Mouse (Mus musculus) natural killer cell, adult 2 months (primary cell): ENCODE data around the gene Grm8.

Experiments used
- DNase-seq, 2 experiments: peaks; one replicate each; pipeline ENCODE4 v3.0.0; 2022; ENCODE audit warnings: low spot score in 2 of 2

Gene Grm8

GRCm38 (mm10) chr6:28135001-28135401 is at the start of gene Grm8:
Gene Grm8, minus strand, starts transcription at chr6:28135178.
- no peak for DNase-seq

GRCm38 (mm10) chr6:28169851-28170539 is 35.0 kb upstream of the Grm8 start:
- no peak for DNase-seq

- no peak for DNase-seq
Measured at GRCm38 (mm10) chr6:28160399-28160798, 25.4 kb upstream of the Grm8 start.

DNA sequence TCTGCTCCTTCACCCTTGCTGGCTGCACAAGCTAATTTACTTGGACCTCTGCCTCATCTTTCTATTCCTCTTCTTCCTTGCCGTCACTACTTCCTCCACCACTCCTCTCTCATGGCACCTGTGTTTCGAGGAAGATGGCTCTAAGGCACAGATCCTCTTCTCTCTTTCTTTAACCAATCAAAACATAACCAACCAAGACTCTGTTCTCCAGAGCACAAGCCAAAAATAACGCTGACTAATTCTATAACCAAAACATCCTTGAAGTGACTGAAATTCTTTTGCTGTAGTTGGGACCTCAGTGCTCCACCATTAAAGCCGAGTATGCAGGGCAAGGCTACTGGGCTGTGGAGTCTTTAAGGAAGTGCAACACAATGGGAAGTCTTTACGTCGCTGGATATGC is 11.5 kb upstream of the Grm8 start:
- DNase-seq, result no peak

GRCm38 (mm10) chr6:28142332-28142731 is 7.4 kb upstream of the Grm8 start:
- no peak for DNase-seq

DNA sequence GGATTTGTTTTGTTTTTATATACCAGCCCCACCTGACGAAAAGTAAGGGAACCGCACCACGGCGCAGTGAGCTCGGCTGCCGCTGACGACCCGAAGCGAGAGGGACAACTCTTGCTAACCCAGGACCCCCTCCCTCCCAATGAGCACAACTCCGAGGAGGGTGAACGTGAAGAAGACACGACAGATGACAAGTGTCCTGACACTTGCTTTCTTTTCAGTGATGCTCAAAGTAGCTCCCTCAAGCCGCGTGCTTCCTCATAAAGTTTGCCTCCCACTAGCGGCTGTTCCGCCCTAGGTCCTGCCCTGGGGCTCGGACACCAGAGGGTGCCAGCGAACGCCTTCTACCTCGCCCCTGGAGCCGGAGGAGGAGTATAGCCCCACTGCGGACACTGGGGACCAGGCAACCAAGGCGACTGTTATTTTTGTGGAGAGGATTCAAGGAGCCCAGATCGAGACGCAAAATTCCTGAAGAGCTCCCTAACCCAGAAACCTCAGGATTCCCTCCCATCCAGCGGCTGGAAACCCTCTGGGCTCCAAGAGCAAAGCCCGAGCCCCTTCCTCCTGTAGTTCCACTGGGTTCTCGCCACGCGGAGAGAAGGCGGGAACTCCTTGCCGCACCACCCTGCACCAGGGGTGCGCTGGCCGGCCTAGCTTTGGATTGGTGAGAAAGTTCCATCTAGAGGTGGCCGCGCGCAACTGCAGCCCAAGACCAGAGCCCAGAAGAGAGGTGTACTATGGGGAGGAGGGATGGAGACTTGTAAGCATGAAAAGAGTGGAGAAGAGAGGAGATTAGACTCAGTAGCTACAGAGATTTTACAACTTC is 644 bp upstream of the Grm8 start:
- DNase-seq, result peak; percentile 47 to 59

- DNase-seq, result no peak
Measured at GRCm38 (mm10) chr6:28134251-28134801, 652 bp downstream of the Grm8 start.

DNA sequence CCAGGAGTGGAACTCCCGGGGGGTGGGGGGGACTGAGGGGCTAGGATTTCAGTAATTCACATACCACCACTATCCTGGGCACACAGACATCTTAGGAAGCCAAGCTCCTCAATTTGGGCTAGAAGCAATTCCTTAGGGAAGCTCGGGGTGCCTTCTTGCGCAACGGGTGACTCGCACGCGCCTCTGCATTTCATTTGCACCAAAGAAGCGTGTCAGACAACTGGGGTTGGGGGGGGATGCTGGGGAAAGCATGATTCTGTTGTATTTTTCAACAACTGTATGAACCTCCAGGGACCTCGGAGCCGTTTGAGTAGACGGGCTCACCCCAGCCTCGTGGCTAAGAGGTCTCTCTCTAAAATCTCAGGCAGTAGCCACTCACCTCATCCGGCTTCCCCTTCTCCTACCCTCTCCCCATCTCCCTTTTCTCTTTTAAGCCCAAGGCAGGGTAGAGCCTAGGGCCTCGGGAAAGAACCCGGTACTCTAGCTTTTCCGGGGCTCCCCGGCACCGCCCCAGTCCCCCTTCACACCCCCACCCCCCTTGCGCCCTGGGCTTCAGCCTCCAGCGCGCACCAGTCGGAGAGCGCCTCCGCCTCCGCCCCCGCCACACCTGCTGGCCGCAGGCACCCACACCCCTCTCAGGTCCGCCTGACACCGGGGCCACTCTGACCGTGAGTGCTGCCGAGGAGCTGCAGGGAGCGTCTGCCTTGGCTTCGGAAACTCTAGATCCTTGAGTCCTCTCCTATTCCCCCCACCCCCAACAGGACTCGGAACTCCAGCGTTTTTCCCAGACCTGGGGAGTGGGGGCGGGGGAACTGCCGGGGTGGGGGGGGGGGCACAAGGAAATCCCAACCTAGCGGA is 1.5 kb downstream of the Grm8 start:
- no peak for DNase-seq

GRCm38 (mm10) chr6:28132056-28132455 is 2.9 kb downstream of the Grm8 start:
- no peak for DNase-seq

DNA sequence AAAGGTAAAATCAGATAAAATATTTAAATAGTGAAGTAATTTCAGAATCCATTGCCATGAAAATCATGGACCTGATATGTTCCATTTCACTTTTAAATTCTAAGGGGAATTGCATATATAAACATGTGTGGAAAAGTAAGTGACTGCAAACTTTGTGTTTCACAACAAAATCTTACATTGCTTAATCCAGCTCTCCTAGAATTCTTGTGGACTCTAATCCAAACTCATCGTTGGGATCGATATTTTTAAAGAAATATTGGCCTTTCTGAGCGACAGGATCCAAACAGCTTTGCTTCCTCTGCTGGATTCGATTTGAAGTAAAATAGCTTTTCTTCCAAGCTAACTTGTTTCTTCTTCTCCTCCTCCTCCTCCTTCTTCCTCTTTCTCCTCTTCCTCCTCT is 6.1 kb downstream of the Grm8 start:
- DNase-seq, result no peak

GRCm38 (mm10) chr6:28115519-28115918 is 19.5 kb downstream of the Grm8 start:
- DNase-seq, result no peak

- no peak for DNase-seq
Measured at GRCm38 (mm10) chr6:28114916-28115315, 20.1 kb downstream of the Grm8 start.

- no peak for DNase-seq
Measured at GRCm38 (mm10) chr6:28111551-28111950, 23.4 kb downstream of the Grm8 start.

GRCm38 (mm10) chr6:28102608-28103316 is 32.2 kb downstream of the Grm8 start:
- DNase-seq, result no peak

DNA sequence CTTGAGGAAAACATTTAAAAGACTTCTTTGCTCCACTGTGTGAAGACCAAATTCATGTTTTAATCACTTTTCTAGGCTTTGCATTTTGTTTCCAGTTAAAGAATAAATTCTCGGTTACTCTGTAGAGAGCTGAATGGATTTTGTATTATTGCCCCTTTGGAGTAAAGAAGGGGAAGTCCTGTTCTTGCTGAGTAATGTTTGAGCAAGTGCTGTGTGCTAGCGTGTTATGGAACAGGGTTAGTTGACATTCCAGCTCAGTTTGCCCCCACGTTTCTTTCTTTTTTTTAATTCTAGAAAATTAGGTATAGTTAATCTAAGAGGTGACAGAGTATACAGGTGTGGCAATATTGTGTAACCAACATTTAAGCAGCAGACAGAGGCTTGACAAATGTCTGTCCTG is 35.0 kb downstream of the Grm8 start:
- DNase-seq, result no peak

- no peak for DNase-seq
Measured at GRCm38 (mm10) chr6:28092511-28092910, 42.5 kb downstream of the Grm8 start.

DNA sequence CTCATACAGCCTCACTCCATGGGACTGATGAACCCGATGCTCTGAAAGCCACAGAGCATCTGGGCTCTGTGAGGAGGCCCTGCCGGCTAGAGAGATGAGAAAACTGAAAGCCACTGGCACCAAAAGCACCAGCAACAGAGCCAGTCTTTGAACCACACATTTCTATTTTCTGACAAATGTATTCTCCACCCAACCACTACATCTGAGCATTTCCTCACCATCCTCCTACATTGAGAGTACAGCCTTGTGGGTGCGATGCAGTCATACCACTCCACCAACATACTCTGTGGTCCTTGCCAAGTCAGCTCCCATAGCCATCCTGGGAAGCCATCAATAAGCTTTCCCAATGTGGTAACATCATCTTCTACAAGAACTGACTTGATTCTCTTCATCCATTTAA is 43.1 kb downstream of the Grm8 start:
- no peak for DNase-seq

- DNase-seq, result no peak
Measured at GRCm38 (mm10) chr6:28090981-28091380, 44.0 kb downstream of the Grm8 start.

DNA sequence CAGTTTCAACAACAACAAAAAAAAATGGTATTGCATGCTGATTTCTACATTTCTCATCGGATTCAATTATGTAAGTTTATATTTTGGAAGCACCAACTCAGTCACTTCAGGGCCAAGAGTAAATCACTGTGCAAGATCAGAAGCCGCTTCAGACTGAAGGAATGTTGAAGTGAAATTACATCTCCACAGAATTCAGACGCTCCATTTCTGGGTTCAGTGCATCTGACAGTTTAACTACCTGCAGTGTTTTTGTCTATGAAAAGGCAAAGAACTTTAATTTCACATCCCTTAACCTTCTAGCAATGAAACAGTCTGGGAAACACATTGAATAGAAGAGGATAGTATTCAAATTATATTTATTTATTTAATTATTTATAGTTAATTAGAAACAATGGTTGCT is 59.4 kb downstream of the Grm8 start:
- no peak for DNase-seq

DNA sequence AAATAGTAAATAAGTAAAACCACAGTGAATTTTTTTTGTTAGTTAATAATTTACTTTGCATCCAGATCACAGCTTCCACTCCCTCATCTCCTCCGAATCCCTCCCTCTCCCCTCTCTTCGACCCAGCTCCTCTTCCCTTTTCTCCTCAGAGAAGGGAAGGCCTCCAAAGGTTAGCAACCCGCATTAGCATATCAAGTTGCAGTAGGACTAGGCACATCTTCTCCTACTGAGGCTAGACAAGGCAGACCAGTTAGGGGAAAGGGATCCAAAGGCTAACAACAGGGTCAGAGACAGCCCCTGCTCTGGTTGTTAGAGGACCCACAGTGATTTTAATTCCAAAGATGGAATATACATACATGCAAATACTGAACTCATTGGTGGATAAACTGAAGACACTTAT is 60.5 kb downstream of the Grm8 start:
- no peak for DNase-seq

DNA sequence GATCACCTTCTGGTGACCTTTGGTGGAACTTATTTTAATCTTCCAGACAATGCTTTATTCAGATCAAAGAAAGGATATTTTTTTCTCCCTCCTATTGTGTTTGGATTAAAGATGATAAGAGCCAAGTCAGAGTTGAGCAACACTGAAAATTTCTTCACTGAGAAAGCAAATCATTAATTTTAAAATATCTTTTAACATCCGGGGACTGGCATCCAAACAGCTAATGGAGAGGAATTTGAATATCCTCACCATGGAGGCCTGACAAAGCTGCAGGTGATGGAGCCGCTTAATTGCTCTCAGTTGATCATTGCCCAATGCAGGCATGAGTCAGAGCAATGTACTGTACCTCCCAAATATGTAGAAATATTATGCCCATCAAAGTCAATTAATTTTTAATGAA is 83.0 kb downstream of the Grm8 start:
- DNase-seq, result no peak
